Mouse (Mus musculus): ENCODE measurements at regions not wholly inside any gene's neighbourhood (a gene's known extent, or its start where the extent isn't known, plus 50 kb on each side); places are given as distances from the start of the nearest gene placed in this dataset.

DNA sequence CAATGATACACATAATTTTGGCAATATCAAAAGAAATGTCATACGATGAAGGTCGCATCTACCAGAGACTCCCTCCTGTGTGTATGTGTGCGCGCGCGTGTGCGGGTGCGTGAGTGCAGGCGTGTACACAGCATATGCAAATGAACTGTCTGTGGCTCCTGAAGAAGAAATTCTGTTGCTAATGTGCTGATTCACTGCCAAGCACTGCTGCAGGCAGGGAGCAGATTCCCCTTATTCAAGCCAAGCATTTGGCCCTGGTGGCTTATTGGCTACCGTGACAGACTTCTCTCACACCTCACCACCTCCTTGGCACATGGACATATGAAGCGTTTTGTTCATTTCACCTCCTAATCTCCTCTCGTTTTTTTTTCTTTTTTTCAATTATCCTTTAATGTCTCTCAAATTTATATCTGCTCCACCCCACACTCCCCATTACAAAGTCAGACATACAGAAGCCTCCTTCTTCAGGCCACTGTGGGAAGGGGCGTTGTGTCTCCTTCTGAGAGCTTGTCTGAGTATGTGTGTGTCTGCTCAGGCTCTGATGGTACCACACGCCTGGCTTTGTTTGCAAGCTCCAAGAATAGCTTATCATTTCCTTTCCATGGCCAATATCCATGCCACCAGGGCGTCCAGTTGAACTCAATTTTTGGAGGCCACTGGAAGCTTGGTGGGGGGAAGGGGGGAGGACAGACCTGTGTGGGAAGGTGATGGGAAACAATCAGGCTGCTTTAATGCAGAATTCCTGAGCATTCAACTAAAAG, 115.5 kb upstream of the Pgrmc2 start:
- no peak overlapping the region for H3K4me3 ChIP-seq (replicated peaks; ENCODE audit: low read length)
- H3K4me1 ChIP-seq (ENCODE audit: control insufficient read depth, insufficient read depth, low read length), result 0 out of 2 replicates have a peak, but pooled peaks cover 7% of the 10 kb centered on the region
- H3K9ac ChIP-seq (ENCODE audit: low read length), result no peak overlapping the region
- H3K4me2 ChIP-seq (ENCODE audit: low read depth, low read length), result no peak overlapping the region
- no peak overlapping the region for H3K27ac ChIP-seq (ENCODE audit: low read length)
- H3K9me3 ChIP-seq (replicated peaks; ENCODE audit: control insufficient read depth, low read length), result no peaks in the 10 kb centered on the region
- 83% methylated on average over 15 of the region's 15 CpGs for WGBS
- no peaks in the 10 kb centered on the region for H3K27me3 ChIP-seq (ENCODE audit: control insufficient read depth, insufficient read depth, low read length)
- no peaks in the 10 kb centered on the region for H3K36me3 ChIP-seq (ENCODE audit: control insufficient read depth, insufficient read depth, low read length)
- ATAC-seq (ENCODE audit: insufficient read depth, low FRiP score), result no peak

DNA sequence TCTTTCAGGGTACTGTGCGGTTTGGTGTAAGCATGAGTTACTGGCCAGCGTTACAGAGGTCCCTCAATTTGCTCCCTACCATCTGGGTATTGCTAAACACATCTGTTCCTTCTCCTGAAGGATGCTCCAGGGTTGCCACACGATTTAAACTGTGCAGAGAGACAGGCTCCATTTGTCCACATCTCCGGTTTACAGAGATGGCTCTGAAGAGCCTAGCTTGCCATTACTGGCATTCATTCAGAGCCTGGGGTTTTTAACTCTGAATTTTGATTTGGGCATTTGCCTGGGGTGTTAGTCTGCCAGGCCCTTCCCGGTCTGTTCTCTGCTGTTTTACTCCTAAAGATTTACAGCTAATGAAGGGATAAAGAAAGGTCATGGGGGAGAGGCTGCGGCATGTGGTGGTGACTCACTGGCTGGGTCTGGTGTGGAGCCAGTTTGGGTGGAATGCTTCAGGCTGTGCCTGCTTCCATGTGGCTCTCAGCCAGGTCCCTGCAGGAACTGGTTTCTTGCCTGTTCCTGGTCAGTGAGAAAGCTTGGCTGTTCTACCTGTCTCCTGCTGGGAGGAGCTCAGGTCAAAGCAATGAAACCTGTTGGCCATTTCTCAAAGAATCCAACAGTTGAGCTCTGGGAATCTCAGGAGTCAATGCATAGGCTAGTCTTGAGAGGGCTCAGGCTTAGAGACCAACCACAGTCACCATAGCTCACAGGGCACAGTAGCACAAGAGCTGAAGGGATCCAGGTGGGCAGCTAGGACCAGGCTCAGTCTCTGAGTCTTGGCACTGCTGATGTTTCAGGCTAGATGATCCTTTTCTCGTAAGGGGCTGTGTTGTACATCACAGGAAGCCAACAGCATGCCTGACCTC, 112.5 kb upstream of the Pgrmc2 start:
- 38% methylated on average over 7 of the region's 7 CpGs for WGBS

DNA sequence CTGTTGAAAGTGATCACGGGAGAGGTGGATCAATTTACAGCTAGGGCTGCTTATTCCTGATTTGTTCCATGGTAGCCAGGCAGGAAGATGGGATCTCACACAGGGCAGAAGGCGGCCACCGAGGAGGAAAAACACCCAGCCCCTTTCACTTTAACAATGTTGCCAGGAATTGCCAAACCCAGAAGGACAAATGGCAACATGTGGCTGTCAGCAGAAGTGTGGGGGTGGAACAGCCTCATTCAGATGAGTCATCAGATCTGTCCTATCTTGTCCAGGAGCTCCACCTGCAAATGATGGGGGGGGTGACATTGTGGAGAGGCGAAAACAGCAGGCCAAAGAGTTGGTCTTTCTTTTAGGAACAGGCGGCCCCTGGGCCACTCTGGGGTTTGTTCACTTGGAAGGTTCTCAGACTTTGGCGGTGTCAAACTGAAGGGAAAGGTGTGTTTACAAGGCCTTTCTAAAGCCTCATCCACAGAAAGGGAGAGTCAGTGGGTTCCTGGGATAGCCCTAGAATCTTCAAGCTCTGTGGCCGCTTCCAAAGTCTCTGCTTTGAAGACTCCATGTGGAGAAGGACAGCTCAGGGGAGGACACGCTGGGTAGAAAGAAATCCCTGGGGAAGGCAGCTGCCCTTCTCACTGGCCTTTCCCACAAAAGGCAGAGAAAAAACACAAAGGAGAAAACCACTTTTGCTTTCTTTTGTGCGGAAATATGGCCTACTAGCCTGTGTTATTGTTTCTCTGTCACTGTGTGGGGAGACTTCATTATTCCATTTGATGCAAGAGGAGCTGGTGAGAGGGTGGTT, 111.7 kb upstream of the Pgrmc2 start:
- no peak overlapping the region for H3K4me3 ChIP-seq (replicated peaks; ENCODE audit: low read length)
- WGBS, result 68% methylated on average over 9 of the region's 9 CpGs
- H3K27ac ChIP-seq (ENCODE audit: low read length), result peak overlapping the region; percentile 42
- H3K36me3 ChIP-seq (ENCODE audit: control insufficient read depth, insufficient read depth, low read length), result no peaks in the 10 kb centered on the region
- H3K9ac ChIP-seq (ENCODE audit: low read length), result no peak overlapping the region
- H3K9me3 ChIP-seq (replicated peaks; ENCODE audit: control insufficient read depth, low read length), result no peaks in the 10 kb centered on the region
- H3K4me2 ChIP-seq (ENCODE audit: low read depth, low read length), result no peak overlapping the region
- H3K4me1 ChIP-seq (ENCODE audit: control insufficient read depth, insufficient read depth, low read length), result 0 out of 2 replicates have a peak, but pooled peaks cover 7% of the 10 kb centered on the region
- H3K27me3 ChIP-seq (ENCODE audit: control insufficient read depth, insufficient read depth, low read length), result no peaks in the 10 kb centered on the region
- ATAC-seq (ENCODE audit: insufficient read depth, low FRiP score), result no peak

More for the DNA sequence above, 112.5 kb upstream of the Pgrmc2 start:
- H3K9ac ChIP-seq (ENCODE audit: low read length), result no peak overlapping the region
- no peak overlapping the region for H3K4me3 ChIP-seq (replicated peaks; ENCODE audit: low read length)
- H3K36me3 ChIP-seq (ENCODE audit: control insufficient read depth, insufficient read depth, low read length), result no peaks in the 10 kb centered on the region
- no peak overlapping the region for H3K4me2 ChIP-seq (ENCODE audit: low read depth, low read length)
- 0 out of 2 replicates have a peak, but pooled peaks cover 7% of the 10 kb centered on the region for H3K4me1 ChIP-seq (ENCODE audit: control insufficient read depth, insufficient read depth, low read length)
- peak; percentile 87 for ATAC-seq (ENCODE audit: insufficient read depth, low FRiP score)
- no peaks in the 10 kb centered on the region for H3K9me3 ChIP-seq (replicated peaks; ENCODE audit: control insufficient read depth, low read length)
- H3K27me3 ChIP-seq (ENCODE audit: control insufficient read depth, insufficient read depth, low read length), result no peaks in the 10 kb centered on the region
- peak overlapping the region; percentile 54 for H3K27ac ChIP-seq (ENCODE audit: low read length)

DNA sequence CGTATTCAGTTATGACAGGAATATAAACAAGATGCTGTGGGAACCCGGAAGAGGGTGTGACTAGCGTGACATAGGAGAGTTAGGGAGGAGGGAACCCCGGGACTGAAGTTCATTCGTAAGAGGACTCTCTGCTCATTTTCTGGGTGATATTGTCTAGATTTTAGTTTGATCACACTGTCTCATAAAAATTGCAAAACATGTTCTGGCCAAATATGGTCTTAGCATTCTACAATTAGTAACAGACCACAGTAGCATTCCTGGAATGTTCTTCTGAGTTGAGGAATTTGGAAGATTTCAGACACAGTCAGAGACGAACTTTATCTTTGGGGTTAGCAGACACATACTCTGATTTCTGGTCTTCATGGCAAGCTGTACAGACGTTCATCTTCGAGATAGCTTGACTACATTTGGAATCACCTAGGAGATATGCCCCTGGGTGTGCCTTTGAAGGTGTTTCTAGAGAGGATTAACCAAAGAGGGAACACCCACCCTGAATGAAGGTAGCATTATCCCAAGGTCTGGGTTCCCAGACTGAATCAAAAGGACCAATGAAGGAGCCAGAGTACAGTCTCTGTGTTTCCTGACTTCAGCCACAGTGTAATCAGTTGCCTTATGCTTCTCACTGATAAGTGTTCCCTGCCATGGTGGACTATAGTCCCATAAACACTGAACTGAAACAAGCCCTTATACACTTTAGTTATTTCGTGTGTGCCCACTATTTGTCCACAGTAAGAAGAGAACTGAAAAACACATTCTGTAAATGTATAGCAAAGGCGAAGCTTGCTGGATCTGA, 102.7 kb upstream of the Pgrmc2 start:
- ATAC-seq (ENCODE audit: insufficient read depth, low FRiP score), result no peak
- Histone ChIP-seq H3K4me1 (ENCODE audit: control insufficient read depth, insufficient read depth, low read length) (peaks cover 6% of the 10 kb centered on the region; the same call in 1 of the 2 replicates), H3K4me3 (replicated peaks; ENCODE audit: low read length) (no peak overlapping the region), H3K36me3 (ENCODE audit: control insufficient read depth, insufficient read depth, low read length) (no peaks in the 10 kb centered on the region), H3K4me2 (ENCODE audit: low read depth, low read length) (no peak overlapping the region), H3K27me3 (ENCODE audit: control insufficient read depth, insufficient read depth, low read length) (no peaks in the 10 kb centered on the region), H3K9ac (ENCODE audit: low read length) (no peak overlapping the region), H3K27ac (ENCODE audit: low read length) (no peak overlapping the region), H3K9me3 (replicated peaks; ENCODE audit: control insufficient read depth, low read length) (no peaks in the 10 kb centered on the region)
- WGBS, result 71% methylated on average over 10 of the region's 10 CpGs

DNA sequence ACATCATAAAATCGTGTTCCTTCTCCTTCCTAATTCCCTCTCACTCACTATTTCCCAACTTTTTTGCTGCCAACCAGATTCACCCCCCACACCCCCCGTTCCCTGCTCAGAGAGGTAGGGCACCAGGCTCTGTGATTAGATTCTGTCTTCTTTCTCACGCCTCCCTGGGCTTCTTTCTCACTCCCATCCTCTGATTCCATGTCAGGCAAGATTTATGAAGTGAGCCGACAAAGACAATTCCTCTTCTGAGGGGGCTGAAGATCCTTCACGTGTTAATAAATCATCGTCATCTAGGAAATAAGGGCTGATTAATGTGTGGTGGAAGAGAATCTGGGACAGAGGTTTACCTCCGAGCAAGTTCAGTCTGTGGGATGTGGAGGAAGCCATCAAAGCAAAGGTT, 101.5 kb upstream of the Pgrmc2 start:
- no peak overlapping the region for H3K9ac ChIP-seq (ENCODE audit: low read length)
- ATAC-seq (ENCODE audit: insufficient read depth, low FRiP score), result no peak
- H3K36me3 ChIP-seq (ENCODE audit: control insufficient read depth, insufficient read depth, low read length), result no peaks in the 10 kb centered on the region
- WGBS, result 52% methylated on average over 7 of the region's 7 CpGs
- H3K4me3 ChIP-seq (replicated peaks; ENCODE audit: low read length), result no peak overlapping the region
- no peaks in the 10 kb centered on the region for H3K27me3 ChIP-seq (ENCODE audit: control insufficient read depth, insufficient read depth, low read length)
- H3K27ac ChIP-seq (ENCODE audit: low read length), result no peak overlapping the region
- no peaks in the 10 kb centered on the region for H3K9me3 ChIP-seq (replicated peaks; ENCODE audit: control insufficient read depth, low read length)
- H3K4me1 ChIP-seq (ENCODE audit: control insufficient read depth, insufficient read depth, low read length), result peaks cover 6% of the 10 kb centered on the region; the same call in 1 of the 2 replicates
- no peak overlapping the region for H3K4me2 ChIP-seq (ENCODE audit: low read depth, low read length)

DNA sequence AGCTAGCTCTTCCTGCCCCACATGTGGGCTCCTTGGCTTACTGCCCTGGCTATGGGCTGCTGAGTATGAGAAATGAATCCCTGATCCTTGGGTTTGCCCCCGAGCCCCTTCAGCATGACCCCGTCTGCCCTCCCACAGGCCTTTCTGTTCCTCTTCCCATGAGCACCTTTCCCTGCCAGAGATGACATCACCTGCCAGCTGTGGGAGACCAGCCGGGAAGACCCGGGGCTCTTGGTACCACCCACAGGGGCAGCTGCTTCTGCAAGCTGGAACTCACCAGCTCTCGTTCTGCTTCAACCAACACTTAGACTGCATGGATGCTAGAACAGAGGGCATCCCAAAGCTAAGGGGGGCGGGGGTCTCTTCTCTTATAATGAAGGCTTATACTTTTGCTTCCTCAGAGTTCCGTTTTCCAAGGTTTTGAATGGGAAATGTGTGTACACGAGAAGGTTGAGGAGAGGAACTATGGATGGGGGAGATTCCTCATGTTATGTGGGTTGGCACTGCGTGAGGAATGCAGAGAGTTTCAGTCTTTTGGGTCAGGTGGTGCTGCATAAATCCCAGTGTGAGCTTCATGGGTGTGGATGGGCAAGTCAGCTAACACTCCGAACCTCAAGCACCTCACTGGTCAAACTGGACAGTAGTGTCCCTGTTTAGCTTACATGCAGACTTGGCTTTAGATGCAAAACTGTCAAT, 100.2 kb upstream of the Pgrmc2 start:
- ATAC-seq (ENCODE audit: insufficient read depth, low FRiP score), result no peak

DNA sequence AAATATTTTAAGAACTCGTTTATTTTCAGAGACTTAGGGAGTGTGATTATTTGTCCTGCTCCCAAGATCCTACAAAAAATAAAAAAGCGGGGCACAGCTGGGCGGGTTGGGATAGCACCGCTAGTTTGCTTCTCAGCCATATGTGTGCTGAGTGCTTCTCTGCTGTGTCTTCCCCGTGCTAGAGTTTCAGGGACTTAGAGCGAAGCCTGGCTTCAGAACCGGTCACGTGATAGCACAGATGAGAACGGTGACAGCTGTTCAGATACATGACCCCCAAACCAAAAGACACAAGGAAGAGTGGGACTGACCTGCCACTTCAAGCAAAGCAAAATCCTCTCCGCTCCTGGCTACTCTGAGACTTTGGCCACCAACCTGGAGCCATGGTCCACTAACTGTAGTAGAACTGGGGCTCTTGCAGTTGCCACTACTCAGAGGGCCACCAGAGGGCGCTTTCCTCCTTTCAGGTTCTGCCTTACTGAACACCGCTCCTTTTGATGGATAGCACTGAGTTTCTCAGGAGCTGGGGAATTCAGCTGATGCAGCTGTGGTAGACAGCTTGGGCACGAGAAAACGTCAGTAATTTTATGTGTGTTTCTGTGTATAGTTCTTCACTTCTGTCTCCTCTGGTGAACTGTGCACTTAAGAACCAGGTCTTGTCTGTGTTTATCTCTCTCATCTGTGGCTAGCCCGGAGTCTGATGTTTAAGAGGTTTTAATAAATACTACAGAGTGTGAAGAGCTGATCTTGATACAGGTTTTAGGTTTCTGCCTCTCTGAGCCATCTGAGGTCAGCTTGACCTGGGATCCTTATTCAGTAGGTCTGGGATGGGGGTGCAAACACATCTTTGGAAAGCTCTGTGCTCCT, 99.4 kb upstream of the Pgrmc2 start:
- 49% methylated on average over 15 of the region's 15 CpGs for WGBS
- H3K4me1 ChIP-seq (ENCODE audit: control insufficient read depth, insufficient read depth, low read length), result peaks cover 6% of the 10 kb centered on the region; the same call in 1 of the 2 replicates
- no peaks in the 10 kb centered on the region for H3K36me3 ChIP-seq (ENCODE audit: control insufficient read depth, insufficient read depth, low read length)
- no peak overlapping the region for H3K4me2 ChIP-seq (ENCODE audit: low read depth, low read length)
- H3K9ac ChIP-seq (ENCODE audit: low read length), result no peak overlapping the region
- no peak overlapping the region for H3K4me3 ChIP-seq (replicated peaks; ENCODE audit: low read length)
- H3K9me3 ChIP-seq (replicated peaks; ENCODE audit: control insufficient read depth, low read length), result no peaks in the 10 kb centered on the region
- ATAC-seq (ENCODE audit: insufficient read depth, low FRiP score), result peak; percentile 68
- H3K27ac ChIP-seq (ENCODE audit: low read length), result no peak overlapping the region
- no peaks in the 10 kb centered on the region for H3K27me3 ChIP-seq (ENCODE audit: control insufficient read depth, insufficient read depth, low read length)

More for the DNA sequence above, 100.2 kb upstream of the Pgrmc2 start:
- Histone ChIP-seq H3K36me3 (ENCODE audit: control insufficient read depth, insufficient read depth, low read length) (no peaks in the 10 kb centered on the region), H3K9me3 (replicated peaks; ENCODE audit: control insufficient read depth, low read length) (no peaks in the 10 kb centered on the region), H3K27ac (ENCODE audit: low read length) (no peak overlapping the region), H3K27me3 (ENCODE audit: control insufficient read depth, insufficient read depth, low read length) (no peaks in the 10 kb centered on the region), H3K4me2 (ENCODE audit: low read depth, low read length) (no peak overlapping the region), H3K4me1 (ENCODE audit: control insufficient read depth, insufficient read depth, low read length) (peaks cover 6% of the 10 kb centered on the region; the same call in 1 of the 2 replicates), H3K9ac (ENCODE audit: low read length) (no peak overlapping the region), H3K4me3 (replicated peaks; ENCODE audit: low read length) (no peak overlapping the region)
- WGBS, result 56% methylated on average over 10 of the region's 10 CpGs
